Mouse (Mus musculus): ENCODE data around the gene Lcn11. TPM values are rescaled to one million over a fixed set of nuclear protein-coding genes. Genes with fewer than 3 reads are reported as not detected.
"Not testable (repeated sequence)": the region's sequence is repeated elsewhere in the genome, so short reads cannot be mapped to it uniquely, and the experiment has no call there.

Gene Lcn11
- polyA plus RNA-seq (2014; fragmentation: Nextera tagmentation; extraction: Ambion mirVana) = not detected in 2 replicates

GRCm38 (mm10) chr2:25776717-25777116 lies at the start of gene Lcn11:
Gene Lcn11 (plus strand): TSS chr2:25777017.
- ATAC-seq (ENCODE audit: low FRiP score) (no peak), DNase-seq (ENCODE audit: low spot score) (no peak)
- WGBS = 100% methylated on average over 1 of the region's 1 CpGs
- Histone ChIP-seq H3K9ac (no peak within 1 kb of the TSS), H3K4me2 (replicated peaks) (no peak within 1 kb of the TSS), H3K27me3 (ENCODE audit: control insufficient read depth, insufficient read depth, low read length) (no peaks in the 10 kb centered on the region), H3K27ac (no peak within 1 kb of the TSS), H3K36me3 (replicated peaks; ENCODE audit: control insufficient read depth, insufficient read depth) (no peaks in the 10 kb centered on the region), H3K4me3 (replicated peaks; ENCODE audit: low read length) (no peak within 1 kb of the TSS), H3K9me3 (ENCODE audit: control insufficient read depth, low read length) (no peaks in the 10 kb centered on the region), H3K4me1 (replicated peaks; ENCODE audit: control insufficient read depth, insufficient read depth, low read length) (no peaks in the 10 kb centered on the region)

GRCm38 (mm10) chr2:25733199-25733930 lies 43.5 kb upstream of the Lcn11 start:
- Histone ChIP-seq H3K9me3 (ENCODE audit: control insufficient read depth, low read length) (peaks cover 4% of the 10 kb centered on the region; the same call in 1 of the 2 replicates), H3K27ac (no peak overlapping the region), H3K4me1 (replicated peaks; ENCODE audit: control insufficient read depth, insufficient read depth, low read length) (no peaks in the 10 kb centered on the region), H3K36me3 (replicated peaks; ENCODE audit: control insufficient read depth, insufficient read depth) (no peaks in the 10 kb centered on the region), H3K27me3 (ENCODE audit: control insufficient read depth, insufficient read depth, low read length) (no peaks in the 10 kb centered on the region), H3K9ac (no peak overlapping the region), H3K4me3 (replicated peaks; ENCODE audit: low read length) (no peak overlapping the region), H3K4me2 (replicated peaks) (no peak overlapping the region)
- DNase-seq (ENCODE audit: low spot score) = no peak
- 74% methylated on average over 2 of the region's 2 CpGs for WGBS
- no peak for ATAC-seq (ENCODE audit: low FRiP score)

GRCm38 (mm10) chr2:25736709-25737108 lies 40.1 kb upstream of the Lcn11 start, which contains the start of gene Obp2b:
Gene Obp2b (plus strand): TSS chr2:25737009.
- H3K9ac ChIP-seq; H3K27ac ChIP-seq; H3K4me2 ChIP-seq (replicated peaks); ATAC-seq (ENCODE audit: low FRiP score); H3K36me3 ChIP-seq (replicated peaks; ENCODE audit: control insufficient read depth, insufficient read depth); H3K4me1 ChIP-seq (replicated peaks; ENCODE audit: control insufficient read depth, insufficient read depth, low read length); H3K9me3 ChIP-seq (ENCODE audit: control insufficient read depth, low read length); H3K27me3 ChIP-seq (ENCODE audit: control insufficient read depth, insufficient read depth, low read length); DNase-seq (ENCODE audit: low spot score); H3K4me3 ChIP-seq (replicated peaks; ENCODE audit: low read length): not testable (repeated sequence)
- WGBS = 70% methylated on average over 3 of the region's 3 CpGs

- no peaks in the 10 kb centered on the region for H3K36me3 ChIP-seq (replicated peaks; ENCODE audit: control insufficient read depth, insufficient read depth)
- no peak overlapping the region for H3K4me3 ChIP-seq (replicated peaks; ENCODE audit: low read length)
- H3K9ac ChIP-seq = no peak overlapping the region
- H3K9me3 ChIP-seq (ENCODE audit: control insufficient read depth, low read length) = no peaks in the 10 kb centered on the region
- no peak overlapping the region for H3K27ac ChIP-seq
- DNase-seq (ENCODE audit: low spot score) (no peak), ATAC-seq (ENCODE audit: low FRiP score) (no peak)
- WGBS = 75% methylated on average over 1 of the region's 1 CpGs
- H3K4me1 ChIP-seq (replicated peaks; ENCODE audit: control insufficient read depth, insufficient read depth, low read length) = no peaks in the 10 kb centered on the region
- H3K27me3 ChIP-seq (ENCODE audit: control insufficient read depth, insufficient read depth, low read length) = no peaks in the 10 kb centered on the region
- no peak overlapping the region for H3K4me2 ChIP-seq (replicated peaks)
These were observed 35.1 kb upstream of the Lcn11 start for GRCm38 (mm10) chr2:25741671-25742070.

- Histone ChIP-seq H3K9ac (no peak overlapping the region), H3K9me3 (ENCODE audit: control insufficient read depth, low read length) (no peaks in the 10 kb centered on the region), H3K27me3 (ENCODE audit: control insufficient read depth, insufficient read depth, low read length) (no peaks in the 10 kb centered on the region), H3K36me3 (replicated peaks; ENCODE audit: control insufficient read depth, insufficient read depth) (no peaks in the 10 kb centered on the region), H3K4me3 (replicated peaks; ENCODE audit: low read length) (no peak overlapping the region), H3K4me1 (replicated peaks; ENCODE audit: control insufficient read depth, insufficient read depth, low read length) (no peaks in the 10 kb centered on the region), H3K4me2 (replicated peaks) (no peak overlapping the region), H3K27ac (no peak overlapping the region)
- no peak for ATAC-seq (ENCODE audit: low FRiP score)
- no peak for DNase-seq (ENCODE audit: low spot score)
- WGBS = 89% methylated on average over 1 of the region's 1 CpGs
These were observed 22.6 kb upstream of the Lcn11 start for GRCm38 (mm10) chr2:25754201-25754600.

- H3K4me1 ChIP-seq (replicated peaks; ENCODE audit: control insufficient read depth, insufficient read depth, low read length) = no peaks in the 10 kb centered on the region
- H3K9ac ChIP-seq = no peak overlapping the region
- 61% methylated on average over 4 of the region's 4 CpGs for WGBS
- no peak overlapping the region for H3K4me2 ChIP-seq (replicated peaks)
- no peaks in the 10 kb centered on the region for H3K27me3 ChIP-seq (ENCODE audit: control insufficient read depth, insufficient read depth, low read length)
- no peak for DNase-seq (ENCODE audit: low spot score)
- H3K36me3 ChIP-seq (replicated peaks; ENCODE audit: control insufficient read depth, insufficient read depth) = no peaks in the 10 kb centered on the region
- H3K4me3 ChIP-seq (replicated peaks; ENCODE audit: low read length) = no peak overlapping the region
- no peak for ATAC-seq (ENCODE audit: low FRiP score)
- H3K9me3 ChIP-seq (ENCODE audit: control insufficient read depth, low read length) = no peaks in the 10 kb centered on the region
- no peak overlapping the region for H3K27ac ChIP-seq
These were observed 18.7 kb upstream of the Lcn11 start for GRCm38 (mm10) chr2:25758064-25758625.

- H3K4me3 ChIP-seq (replicated peaks; ENCODE audit: low read length) = no peak within 1 kb of the TSS
- 45% methylated on average over 2 of the region's 2 CpGs for WGBS
These were observed 11.5 kb upstream of the Lcn11 start, which contains the start of gene Lcn3 for GRCm38 (mm10) chr2:25765269-25765668. Gene Lcn3 (plus strand): TSS chr2:25765569.

GRCm38 (mm10) chr2:25767764-25768163 lies 9.1 kb upstream of the Lcn11 start:
- WGBS = 83% methylated on average over 4 of the region's 4 CpGs
- no peak overlapping the region for H3K4me3 ChIP-seq (replicated peaks; ENCODE audit: low read length)
- DNase-seq (ENCODE audit: low spot score) (no peak), ATAC-seq (ENCODE audit: low FRiP score) (no peak)
- H3K36me3 ChIP-seq (replicated peaks; ENCODE audit: control insufficient read depth, insufficient read depth) = no peaks in the 10 kb centered on the region
- H3K4me2 ChIP-seq (replicated peaks) = no peak overlapping the region
- H3K9ac ChIP-seq = no peak overlapping the region
- no peak overlapping the region for H3K27ac ChIP-seq
- no peaks in the 10 kb centered on the region for H3K27me3 ChIP-seq (ENCODE audit: control insufficient read depth, insufficient read depth, low read length)
- no peaks in the 10 kb centered on the region for H3K9me3 ChIP-seq (ENCODE audit: control insufficient read depth, low read length)
- no peaks in the 10 kb centered on the region for H3K4me1 ChIP-seq (replicated peaks; ENCODE audit: control insufficient read depth, insufficient read depth, low read length)

More at GRCm38 (mm10) chr2:25765269-25765668, 11.5 kb upstream of the Lcn11 start, which contains the start of gene Lcn3:
- Histone ChIP-seq H3K27me3 (ENCODE audit: control insufficient read depth, insufficient read depth, low read length) (no peaks in the 10 kb centered on the region), H3K36me3 (replicated peaks; ENCODE audit: control insufficient read depth, insufficient read depth) (no peaks in the 10 kb centered on the region), H3K4me2 (replicated peaks) (no peak within 1 kb of the TSS), H3K4me1 (replicated peaks; ENCODE audit: control insufficient read depth, insufficient read depth, low read length) (no peaks in the 10 kb centered on the region), H3K9me3 (ENCODE audit: control insufficient read depth, low read length) (no peaks in the 10 kb centered on the region), H3K27ac (no peak within 1 kb of the TSS), H3K9ac (no peak within 1 kb of the TSS)
- no peak for ATAC-seq (ENCODE audit: low FRiP score)
- DNase-seq (ENCODE audit: low spot score) = no peak

GRCm38 (mm10) chr2:25773507-25773906 lies 3.3 kb upstream of the Lcn11 start:
- Histone ChIP-seq H3K9me3 (ENCODE audit: control insufficient read depth, low read length) (no peaks in the 10 kb centered on the region), H3K4me1 (replicated peaks; ENCODE audit: control insufficient read depth, insufficient read depth, low read length) (no peaks in the 10 kb centered on the region), H3K27me3 (ENCODE audit: control insufficient read depth, insufficient read depth, low read length) (no peaks in the 10 kb centered on the region), H3K4me2 (replicated peaks) (no peak overlapping the region), H3K36me3 (replicated peaks; ENCODE audit: control insufficient read depth, insufficient read depth) (no peaks in the 10 kb centered on the region), H3K27ac (no peak overlapping the region), H3K4me3 (replicated peaks; ENCODE audit: low read length) (no peak overlapping the region), H3K9ac (no peak overlapping the region)
- ATAC-seq (ENCODE audit: low FRiP score) = no peak
- 90% methylated on average over 2 of the region's 2 CpGs for WGBS
- DNase-seq (ENCODE audit: low spot score) = no peak
